Mouse (Mus musculus): ENCODE results near the gene Dpt.

GRCm38 (mm10) chr1:164798471-164798922 lies 2.1 kb downstream of the Dpt start:
- TF ChIP-seq POLR2A (IDR thresholded peaks at IDR 0.05; ENCODE audit: borderline replicate concordance, extremely low read depth, insufficient read depth, insufficient read length, poor library complexity, severe bottlenecking) = no peak
- no peak for TF ChIP-seq CTCF (IDR thresholded peaks at IDR 0.05; ENCODE audit: borderline replicate concordance, extremely low read depth, insufficient read depth, insufficient read length)

All from brain, embryonic 14.5 days (tissue).